In the genomic region with DNA sequence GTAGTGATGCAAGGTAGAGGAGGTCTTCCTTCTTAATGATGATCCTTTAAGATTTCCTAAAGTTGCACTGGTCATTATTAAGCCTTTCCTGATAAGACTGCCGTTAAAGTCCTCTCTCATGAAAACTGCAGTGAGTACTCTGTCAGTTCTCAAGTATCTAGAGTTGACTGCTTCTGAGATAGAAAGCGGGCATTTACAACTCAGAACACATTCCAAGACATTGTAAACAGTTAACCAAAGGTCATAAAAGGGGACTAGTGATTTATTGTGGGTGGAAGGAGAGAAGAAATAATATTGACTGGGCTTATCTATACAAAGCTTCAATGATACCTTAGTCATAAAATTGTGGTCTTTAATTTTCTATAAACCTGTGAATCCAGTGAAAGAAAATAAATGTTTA, we compare ENCODE assay signal across 28 mouse cellular contexts.
"Had no signal": no experiment of that assay in that cellular context is flagged by ENCODE, and none has a peak within 500 bp of the region (broad histone marks: within the 10 kb centered on the region; RNA-seq: fewer than 3 reads in every experiment).

No protein-coding gene starts in this region.

- H3K27ac ChIP-seq: embryonic facial prominence, embryonic 10.5 days; embryonic facial prominence, embryonic 12.5 days; embryonic facial prominence, embryonic 13.5 days; embryonic facial prominence, embryonic 15.5 days; forebrain, embryonic 10.5 days; forebrain, embryonic 12.5 days; forebrain, embryonic 13.5 days; forebrain, embryonic 15.5 days; gastrocnemius, adult 2 months had no signal

- H3K4me2 ChIP-seq: embryonic facial prominence, embryonic 12.5 days; embryonic facial prominence, embryonic 13.5 days; embryonic facial prominence, embryonic 15.5 days; forebrain, embryonic 12.5 days; forebrain, embryonic 13.5 days; forebrain, embryonic 15.5 days had no signal

- H3K4me3 ChIP-seq: embryonic facial prominence, embryonic 10.5 days; embryonic facial prominence, embryonic 12.5 days; embryonic facial prominence, embryonic 13.5 days; embryonic facial prominence, embryonic 15.5 days; erythroblast, embryonic 14.5 days; forebrain, embryonic 10.5 days; forebrain, embryonic 12.5 days; forebrain, embryonic 13.5 days; forebrain, embryonic 15.5 days; gastrocnemius, adult 2 months had no signal

- H3K9me3 ChIP-seq: embryonic facial prominence, embryonic 10.5 days; embryonic facial prominence, embryonic 12.5 days; embryonic facial prominence, embryonic 13.5 days; embryonic facial prominence, embryonic 15.5 days; forebrain, embryonic 10.5 days; forebrain, embryonic 12.5 days; forebrain, embryonic 13.5 days; forebrain, embryonic 15.5 days had no signal

- H3K27me3 ChIP-seq: embryonic facial prominence, embryonic 12.5 days; embryonic facial prominence, embryonic 13.5 days; embryonic facial prominence, embryonic 15.5 days; forebrain, embryonic 12.5 days; forebrain, embryonic 13.5 days; forebrain, embryonic 15.5 days had no signal

- H3K9ac ChIP-seq: embryonic facial prominence, embryonic 12.5 days; embryonic facial prominence, embryonic 13.5 days; embryonic facial prominence, embryonic 15.5 days; forebrain, embryonic 12.5 days; forebrain, embryonic 13.5 days; forebrain, embryonic 15.5 days; forebrain, postnatal 0 days had no signal

- H3K4me1 ChIP-seq: embryonic facial prominence, embryonic 10.5 days; embryonic facial prominence, embryonic 12.5 days; embryonic facial prominence, embryonic 13.5 days; embryonic facial prominence, embryonic 15.5 days; forebrain, embryonic 10.5 days; forebrain, embryonic 12.5 days; forebrain, embryonic 13.5 days; forebrain, embryonic 15.5 days had no signal

- H3K36me3 ChIP-seq: embryonic facial prominence, embryonic 10.5 days; embryonic facial prominence, embryonic 12.5 days; embryonic facial prominence, embryonic 13.5 days; embryonic facial prominence, embryonic 15.5 days; forebrain, embryonic 10.5 days; forebrain, embryonic 12.5 days; forebrain, embryonic 15.5 days had no signal

- DNase-seq: cerebellum, adult 18-20 months; cerebellum, adult 2 months; cerebellum, adult 8-10 months; cerebellum, adult 9-10 months; cerebellum, adult 9-11 months; cerebellum, postnatal 10 days; cerebellum, postnatal 14 days; cerebellum, postnatal 25 days; cerebellum, postnatal 36 days; embryo, embryonic 11 days; forebrain, postnatal 0 days; gastrocnemius, adult 2 months; gastrocnemius, postnatal 10 days; gastrocnemius, postnatal 14 days; gastrocnemius, postnatal 25 days; gastrocnemius, postnatal 36 days; heart, adult 11 months had no signal

- ATAC-seq: forebrain, embryonic 13.5 days; forebrain, embryonic 14.5 days; forebrain, embryonic 15.5 days; forebrain, embryonic 16.5 days; forebrain, postnatal 0 days had no signal
